Mouse (Mus musculus) megakaryocyte, embryonic 14.5 days (primary cell): Measurements from ENCODE around the gene Papolg.

Experiments
- FLI1 ChIP-seq: IDR thresholded peaks from 2 replicates; pipeline ENCODE4 v1.6.1; 2012; ENCODE audit warnings: low read length, inconsistent platforms, mixed read lengths
- GATA1 ChIP-seq: IDR thresholded peaks from 3 replicates; pipeline ENCODE4 v1.6.1; 2012; ENCODE audit warnings: mixed read lengths, low read length, inconsistent platforms, borderline replicate concordance

DNA sequence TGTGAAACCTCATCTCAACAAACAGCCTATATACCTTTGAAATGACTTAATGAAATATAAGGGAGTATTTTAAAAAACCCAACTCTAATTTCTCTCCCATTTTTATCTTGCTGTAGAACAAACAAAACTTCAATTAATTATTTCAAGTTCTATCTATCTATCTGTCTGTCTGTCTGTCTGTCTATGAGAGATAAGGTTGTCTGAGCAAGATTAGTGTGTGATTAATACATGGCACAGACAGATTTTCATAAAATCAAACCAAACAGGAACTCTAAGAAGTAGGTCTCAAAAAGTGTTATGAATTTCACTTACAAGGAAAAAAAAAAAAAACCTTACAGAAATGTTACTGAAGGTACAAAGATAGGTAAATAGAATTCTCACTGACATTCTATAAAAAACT, 1.5 kb downstream of the Papolg start:
- TF ChIP-seq FLI1: no peak
- no peak for TF ChIP-seq GATA1
